Mouse (Mus musculus) megakaryocyte, embryonic 14.5 days (primary cell): ENCODE results near the gene Csnk1g2.

ENCODE experiments used
- FLI1 ChIP-seq: IDR thresholded peaks from 2 replicates; pipeline ENCODE4 v1.6.1; 2012; ENCODE audit warnings: low read length, inconsistent platforms, mixed read lengths
- GATA1 ChIP-seq: IDR thresholded peaks from 3 replicates; pipeline ENCODE4 v1.6.1; 2012; ENCODE audit warnings: mixed read lengths, low read length, inconsistent platforms, borderline replicate concordance

DNA sequence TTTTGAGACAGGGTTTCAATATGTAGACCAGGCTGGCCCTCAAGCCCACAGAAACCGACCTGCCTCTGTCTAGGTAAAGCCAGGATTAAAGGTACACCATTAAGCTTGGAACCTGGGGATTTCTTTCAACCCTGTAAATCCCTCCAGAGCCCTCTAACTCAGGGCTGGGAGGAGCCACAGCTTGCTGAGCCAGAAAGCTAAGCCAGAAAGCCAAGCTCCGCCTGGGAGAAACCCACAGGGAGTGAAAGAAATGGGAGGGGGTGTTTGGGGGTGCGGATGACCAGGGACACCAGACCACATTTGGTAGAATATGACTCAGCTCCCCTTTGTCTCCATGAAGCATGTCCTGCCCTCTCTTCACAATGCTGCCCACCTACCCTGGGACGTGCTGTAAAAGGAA is 26.3 kb upstream of the Csnk1g2 start:
- TF ChIP-seq GATA1 (no peak), FLI1 (no peak)
